Mouse (Mus musculus) limb, embryonic 13.5 days (tissue): ENCODE measurements at regions not wholly inside any gene's neighbourhood (a gene's known extent, or its start where the extent isn't known, plus 50 kb on each side); places are given as distances from the start of the nearest gene placed in this dataset.

Experiments
- ATAC-seq: fragments of 200-750 bp; cut with Nextera tagmentation; 2 replicates; pipeline ENCODE4 v1.8.0; 2017; ENCODE audit warnings: low read depth, moderate number of reproducible peaks, moderate TSS enrichment; ENCODE audit not compliant: low FRiP score
- H3K27ac ChIP-seq: fragments of 300-500 bp; sonication (generic); 2 replicates; pipeline ENCODE4 v1.5.1; 2015; ENCODE audit warnings: inconsistent platforms, mild to moderate bottlenecking, moderate library complexity
- H3K27me3 ChIP-seq: fragments of 300-500 bp; sonication (generic); 2 replicates; pipeline ENCODE4 v1.6.1; 2015; ENCODE audit warnings: mild to moderate bottlenecking, inconsistent platforms
- H3K36me3 ChIP-seq: fragments of 300-500 bp; sonication (generic); 2 replicates; pipeline ENCODE4 v1.6.1; 2015; ENCODE audit warnings: inconsistent platforms, mild to moderate bottlenecking, moderate library complexity
- H3K4me1 ChIP-seq: fragments of 300-500 bp; sonication (generic); 2 replicates; pipeline ENCODE4 v1.6.1; 2015; ENCODE audit warnings: inconsistent platforms
- H3K4me2 ChIP-seq: fragments of 300-500 bp; sonication (generic); replicated peaks from 2 replicates; pipeline ENCODE4 v1.6.1; 2015; ENCODE audit warnings: inconsistent platforms, mild to moderate bottlenecking, moderate library complexity
- H3K4me3 ChIP-seq: fragments of 300-500 bp; sonication (generic); 2 replicates; pipeline ENCODE4 v1.5.1; 2015; ENCODE audit warnings: moderate library complexity, mild to moderate bottlenecking, inconsistent platforms
- H3K9ac ChIP-seq: fragments of 300-500 bp; sonication (generic); 2 replicates; pipeline ENCODE4 v1.6.1; 2015; ENCODE audit warnings: mild to moderate bottlenecking, inconsistent platforms
- H3K9me3 ChIP-seq: fragments of 300-500 bp; sonication (generic); 2 replicates; pipeline ENCODE4 v1.6.1; 2016; ENCODE audit warnings: inconsistent platforms
- WGBS: fragments of 180-500 bp; shearing (Covaris S2); methylation state at CpG from one replicate; pipeline ENCODE4 v1.1.7; 2015; 5-methylcytosine and 5-hydroxymethylcytosine counted together

DNA sequence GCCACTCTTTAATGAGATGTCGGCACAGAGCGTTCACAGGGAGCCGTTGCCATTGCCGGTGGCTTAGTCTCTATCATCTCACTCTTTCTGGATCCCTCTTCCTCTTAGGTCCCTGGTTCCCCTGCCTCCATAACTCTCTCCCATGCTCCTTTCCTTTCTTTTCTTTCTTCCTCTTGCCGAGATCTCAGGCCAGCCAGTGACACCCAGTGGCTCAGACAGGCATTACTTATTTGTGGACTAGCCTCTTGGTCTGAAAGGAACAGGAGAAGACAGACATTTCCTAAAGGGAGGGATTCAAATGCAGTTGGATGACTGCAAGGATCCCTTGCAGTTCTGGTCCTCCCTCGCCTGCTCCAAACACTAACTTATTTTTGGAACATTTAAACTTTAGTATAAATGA lies 180.5 kb upstream of the Ado start:
- H3K27me3 ChIP-seq: no peaks in the 10 kb centered on the region; the same call in 1 of the 2 replicates
- no peaks in the 10 kb centered on the region for H3K9me3 ChIP-seq
- H3K4me1 ChIP-seq: no peaks in the 10 kb centered on the region
- no peak overlapping the region for H3K4me3 ChIP-seq
- 62% methylated on average over 6 of the region's 6 CpGs for whole genome bisulfite sequencing
- H3K4me2 ChIP-seq: no peak overlapping the region
- H3K36me3 ChIP-seq: no peaks in the 10 kb centered on the region
- no peak overlapping the region for H3K9ac ChIP-seq
- no peak; the same call in 1 of the 2 replicates for ATAC-seq
- H3K27ac ChIP-seq: no peak overlapping the region

- Histone ChIP-seq H3K4me1 (no peaks in the 10 kb centered on the region), H3K27me3 (no peaks in the 10 kb centered on the region; the same call in 1 of the 2 replicates), H3K9ac (no peak overlapping the region), H3K4me2 (no peak overlapping the region), H3K4me3 (no peak overlapping the region), H3K27ac (no peak overlapping the region), H3K36me3 (no peaks in the 10 kb centered on the region), H3K9me3 (no peaks in the 10 kb centered on the region)
- no peak for ATAC-seq
- 89% methylated on average over 4 of the region's 4 CpGs for WGBS
Measured at GRCm38 (mm10) chr10:67727580-67727979, 178.8 kb upstream of the Ado start.

DNA sequence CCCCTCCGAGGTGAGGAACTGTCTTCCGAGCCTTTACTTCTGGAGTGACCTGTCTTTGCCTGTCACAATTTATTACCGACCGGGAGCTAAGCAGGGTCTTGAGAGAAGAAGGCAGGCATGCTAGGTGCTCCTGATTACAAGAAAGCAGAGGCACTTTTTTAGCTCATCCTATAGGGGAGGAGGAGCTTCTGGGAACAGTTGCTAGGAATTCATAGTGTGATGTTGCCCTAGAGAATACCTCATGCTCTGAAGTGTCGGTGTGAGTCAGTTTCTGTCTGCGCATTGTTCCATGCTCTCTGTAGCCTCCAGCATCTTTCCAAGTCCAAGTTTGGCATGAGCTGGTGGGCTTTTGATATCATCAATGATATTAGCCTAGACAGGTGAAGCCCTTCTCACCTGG lies 178.0 kb upstream of the Ado start:
- Histone ChIP-seq H3K27me3 (no peaks in the 10 kb centered on the region; the same call in 1 of the 2 replicates), H3K4me1 (no peaks in the 10 kb centered on the region), H3K4me2 (no peak overlapping the region), H3K27ac (no peak overlapping the region), H3K4me3 (no peak overlapping the region), H3K9ac (no peak overlapping the region), H3K36me3 (no peaks in the 10 kb centered on the region), H3K9me3 (no peaks in the 10 kb centered on the region)
- no peak for ATAC-seq
- 83% methylated on average over 6 of the region's 6 CpGs for WGBS

- Histone ChIP-seq H3K9me3 (no peaks in the 10 kb centered on the region), H3K27ac (no peak overlapping the region), H3K4me1 (no peaks in the 10 kb centered on the region), H3K4me2 (no peak overlapping the region), H3K9ac (no peak overlapping the region), H3K36me3 (no peaks in the 10 kb centered on the region), H3K4me3 (no peak overlapping the region), H3K27me3 (no peaks in the 10 kb centered on the region; the same call in 1 of the 2 replicates)
- no peak for ATAC-seq
- WGBS: 78% methylated on average over 7 of the region's 7 CpGs
Measured at GRCm38 (mm10) chr10:67726351-67726750, 177.6 kb upstream of the Ado start.

DNA sequence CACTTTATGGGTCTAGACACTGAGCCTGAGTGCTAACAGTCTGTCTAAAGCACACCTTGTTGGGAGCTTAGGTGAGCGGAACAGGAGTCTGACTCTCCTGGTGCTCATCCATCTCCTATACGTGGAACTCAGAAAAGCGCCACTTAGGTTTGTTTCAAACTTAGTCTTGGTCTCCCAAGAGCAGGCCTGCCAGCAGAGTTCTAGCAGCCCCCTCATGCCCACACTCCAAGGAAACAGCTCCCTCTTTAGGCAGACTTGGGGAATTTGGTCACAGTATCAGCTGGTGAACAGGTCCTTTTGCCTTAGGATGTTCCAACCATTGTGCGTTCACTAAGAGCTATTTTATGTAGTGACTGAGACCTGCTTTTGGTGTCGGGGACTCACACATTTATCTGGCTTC lies 173.0 kb upstream of the Ado start:
- no peak overlapping the region for H3K4me3 ChIP-seq
- no peaks in the 10 kb centered on the region for H3K36me3 ChIP-seq
- H3K4me2 ChIP-seq: no peak overlapping the region
- WGBS: 37% methylated on average over 5 of the region's 5 CpGs
- no peaks in the 10 kb centered on the region for H3K9me3 ChIP-seq
- no peak overlapping the region for H3K9ac ChIP-seq
- H3K27ac ChIP-seq: no peak overlapping the region
- ATAC-seq: no peak
- no peaks in the 10 kb centered on the region for H3K4me1 ChIP-seq
- no peaks in the 10 kb centered on the region for H3K27me3 ChIP-seq

- 93% methylated on average over 7 of the region's 7 CpGs for whole genome bisulfite sequencing
- ATAC-seq: no peak
Measured at GRCm38 (mm10) chr10:67717506-67717905, 168.8 kb upstream of the Ado start.

DNA sequence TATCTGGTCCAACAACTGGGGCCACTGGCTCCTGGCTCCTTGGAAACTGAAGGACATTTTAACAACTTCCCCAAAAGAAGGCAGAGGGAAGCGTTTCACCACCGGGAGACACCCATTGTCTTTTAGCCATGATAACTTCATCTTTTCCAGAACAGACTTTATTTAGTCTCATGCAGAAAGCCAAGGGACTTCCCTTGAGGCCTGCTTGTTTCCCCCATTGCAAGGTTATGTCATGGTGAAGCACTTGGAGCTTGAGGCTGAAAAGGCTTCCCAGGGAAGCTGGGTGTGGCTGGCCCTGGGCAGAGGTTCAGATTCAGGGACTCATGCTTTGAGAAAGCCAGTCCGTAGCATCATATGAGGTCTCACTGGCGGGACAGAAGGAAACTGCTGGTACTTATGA lies 166.3 kb upstream of the Ado start:
- no peaks in the 10 kb centered on the region for H3K4me1 ChIP-seq
- H3K9ac ChIP-seq: no peak overlapping the region
- 91% methylated on average over 4 of the region's 4 CpGs for WGBS
- H3K9me3 ChIP-seq: peaks cover 5% of the 10 kb centered on the region; the same call in 1 of the 2 replicates
- no peak overlapping the region for H3K4me3 ChIP-seq
- no peak overlapping the region for H3K27ac ChIP-seq
- H3K4me2 ChIP-seq: no peak overlapping the region
- no peaks in the 10 kb centered on the region for H3K36me3 ChIP-seq
- ATAC-seq: no peak
- no peaks in the 10 kb centered on the region for H3K27me3 ChIP-seq

More at GRCm38 (mm10) chr10:67717506-67717905, 168.8 kb upstream of the Ado start:
- Histone ChIP-seq H3K4me3 (no peak overlapping the region), H3K27ac (no peak overlapping the region), H3K36me3 (no peaks in the 10 kb centered on the region), H3K4me2 (no peak overlapping the region), H3K27me3 (no peaks in the 10 kb centered on the region), H3K4me1 (no peaks in the 10 kb centered on the region), H3K9ac (no peak overlapping the region), H3K9me3 (no peaks in the 10 kb centered on the region)

- no peak overlapping the region for H3K4me2 ChIP-seq
- no peak for ATAC-seq
- no peak overlapping the region for H3K4me3 ChIP-seq
- H3K27me3 ChIP-seq: no peaks in the 10 kb centered on the region
- H3K9me3 ChIP-seq: peaks cover 5% of the 10 kb centered on the region; the same call in 1 of the 2 replicates
- WGBS: 89% methylated on average over 10 of the region's 10 CpGs
- no peaks in the 10 kb centered on the region for H3K36me3 ChIP-seq
- H3K9ac ChIP-seq: no peak overlapping the region
- no peak overlapping the region for H3K27ac ChIP-seq
- H3K4me1 ChIP-seq: no peaks in the 10 kb centered on the region
Measured at GRCm38 (mm10) chr10:67713098-67713497, 164.3 kb upstream of the Ado start.

DNA sequence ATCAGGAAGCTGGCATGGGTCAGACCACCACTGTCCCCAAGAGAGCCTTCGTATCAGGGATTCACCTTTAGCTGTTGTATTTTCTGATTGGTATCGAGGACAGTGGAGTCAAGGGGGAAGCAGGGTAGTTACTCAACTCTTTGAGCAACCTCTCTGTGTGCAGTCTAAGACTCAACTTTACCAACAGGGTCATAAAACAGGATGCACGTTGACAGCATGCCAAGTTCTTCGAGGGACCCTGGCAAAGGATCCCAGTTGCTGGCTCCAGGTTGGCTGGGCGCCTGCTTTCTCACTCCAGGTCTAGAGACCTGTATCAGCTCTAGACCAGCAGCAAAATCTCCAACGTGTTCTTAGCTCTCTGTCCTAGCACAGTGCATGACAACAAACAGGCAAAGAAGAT lies 163.9 kb upstream of the Ado start:
- H3K27ac ChIP-seq: no peak overlapping the region
- no peak for ATAC-seq
- no peaks in the 10 kb centered on the region for H3K27me3 ChIP-seq
- H3K9ac ChIP-seq: no peak overlapping the region
- no peaks in the 10 kb centered on the region for H3K36me3 ChIP-seq
- H3K4me3 ChIP-seq: no peak overlapping the region
- peaks cover 5% of the 10 kb centered on the region; the same call in 1 of the 2 replicates for H3K9me3 ChIP-seq
- 65% methylated on average over 6 of the region's 6 CpGs for WGBS
- H3K4me1 ChIP-seq: no peaks in the 10 kb centered on the region
- H3K4me2 ChIP-seq: no peak overlapping the region

- Histone ChIP-seq H3K4me3 (no peak overlapping the region), H3K9ac (no peak overlapping the region), H3K4me1 (no peaks in the 10 kb centered on the region), H3K4me2 (no peak overlapping the region), H3K27ac (no peak overlapping the region), H3K36me3 (no peaks in the 10 kb centered on the region), H3K27me3 (no peaks in the 10 kb centered on the region), H3K9me3 (peaks cover 5% of the 10 kb centered on the region; the same call in 1 of the 2 replicates)
- no peak for ATAC-seq
- WGBS: 96% methylated on average over 3 of the region's 3 CpGs
Measured at GRCm38 (mm10) chr10:67711961-67712360, 163.2 kb upstream of the Ado start.

DNA sequence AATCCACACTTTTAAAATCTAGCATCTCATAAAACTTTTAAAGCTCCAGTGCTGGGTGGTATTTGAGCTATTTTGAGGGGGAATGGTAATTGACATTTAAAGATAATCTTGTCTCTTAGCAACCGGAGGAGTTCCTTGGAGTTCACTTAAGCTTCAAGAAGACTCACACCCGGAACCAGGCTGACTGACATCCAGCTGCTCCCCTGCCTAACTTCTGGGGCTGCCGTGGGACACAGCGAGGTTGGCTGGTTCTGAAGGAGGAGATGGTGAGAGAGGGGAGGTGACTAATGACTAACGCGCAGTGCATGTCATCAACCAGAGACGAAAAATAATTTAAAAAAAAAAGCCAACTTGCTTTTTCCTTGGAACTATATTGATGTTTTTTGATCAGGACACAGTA lies 157.7 kb upstream of the Ado start:
- no peak overlapping the region for H3K9ac ChIP-seq
- no peak for ATAC-seq
- peaks cover 8% of the 10 kb centered on the region; the same call in 1 of the 2 replicates for H3K4me1 ChIP-seq
- no peaks in the 10 kb centered on the region for H3K9me3 ChIP-seq
- 69% methylated on average over 7 of the region's 7 CpGs for WGBS
- H3K4me3 ChIP-seq: no peak overlapping the region
- H3K4me2 ChIP-seq: no peak overlapping the region
- H3K27ac ChIP-seq: no peak overlapping the region
- H3K27me3 ChIP-seq: no peaks in the 10 kb centered on the region
- H3K36me3 ChIP-seq: no peaks in the 10 kb centered on the region

DNA sequence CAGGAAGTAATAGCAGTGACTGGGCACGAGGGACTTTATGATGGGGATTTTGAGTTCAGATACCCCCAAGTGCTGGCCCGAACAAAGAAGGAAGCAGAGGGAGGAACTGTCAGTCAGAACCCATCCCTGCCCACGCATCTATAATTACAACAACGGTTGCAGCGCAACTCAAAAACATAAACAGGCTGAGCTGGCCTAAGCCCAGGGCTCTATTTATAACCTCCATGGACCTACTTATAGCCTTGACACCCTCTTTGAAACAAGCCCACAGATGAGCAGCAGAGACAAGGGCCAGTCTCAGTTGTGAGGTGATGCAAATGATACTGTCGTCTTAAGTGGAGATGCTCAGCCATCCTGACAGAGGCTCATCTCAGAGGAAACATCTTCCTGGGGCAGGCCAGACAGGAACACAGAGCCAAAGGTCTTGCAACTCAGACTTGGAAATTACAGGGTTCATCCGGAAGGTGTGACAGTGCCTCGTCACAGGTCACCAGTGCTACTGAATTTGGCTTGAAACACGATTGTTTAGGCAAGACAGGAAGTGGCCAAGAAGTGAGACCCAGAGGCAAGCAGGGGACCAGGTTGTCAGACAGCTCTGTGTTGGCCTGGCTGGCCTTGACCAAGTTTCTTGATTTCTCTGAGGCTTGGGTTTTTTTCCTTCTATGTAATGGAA lies 154.2 kb upstream of the Ado start:
- no peak overlapping the region for H3K4me3 ChIP-seq
- ATAC-seq: no peak
- no peak overlapping the region for H3K9ac ChIP-seq
- H3K27ac ChIP-seq: no peak overlapping the region
- no peak overlapping the region for H3K4me2 ChIP-seq
- H3K4me1 ChIP-seq: peaks cover 8% of the 10 kb centered on the region; the same call in 1 of the 2 replicates
- 69% methylated on average over 9 of the region's 9 CpGs for WGBS
- H3K27me3 ChIP-seq: no peaks in the 10 kb centered on the region
- no peaks in the 10 kb centered on the region for H3K36me3 ChIP-seq
- H3K9me3 ChIP-seq: no peaks in the 10 kb centered on the region
